Mouse (Mus musculus) embryonic facial prominence, embryonic 10.5 days (tissue): ENCODE data around the gene Kcnk6. TPM values are rescaled to one million over a fixed set of nuclear protein-coding genes. Genes with fewer than 3 reads are reported as not detected.
A peak's percentile ranks its signal among the peaks of the same experiment; 100 is the strongest.
"Not testable (repeated sequence)": the region's sequence is repeated elsewhere in the genome, so short reads cannot be mapped to it uniquely, and the experiment has no call there.

ENCODE experiments used
- DNase-seq: peaks from one replicate; pipeline ENCODE4 v3.0.0-alpha.2; 2017; ENCODE audit warnings: low spot score
- H3K27ac ChIP-seq: fragments of 300-500 bp; sonication (generic); replicated peaks from 2 replicates; pipeline ENCODE4 v1.5.1; 2016; ENCODE audit warnings: mild to moderate bottlenecking
- H3K27me3 ChIP-seq: fragments of 300-500 bp; sonication (generic); replicated peaks from 2 replicates; pipeline ENCODE4 v1.6.1; 2016; ENCODE audit warnings: low read depth, mild to moderate bottlenecking; ENCODE audit not compliant: poor library complexity, severe bottlenecking
- H3K36me3 ChIP-seq: fragments of 300-500 bp; sonication (generic); replicated peaks from 2 replicates; pipeline ENCODE4 v1.6.1; 2016; ENCODE audit warnings: mild to moderate bottlenecking, moderate library complexity
- H3K4me1 ChIP-seq: fragments of 300-500 bp; sonication (generic); 2 replicates; pipeline ENCODE4 v1.6.1; 2016
- H3K4me3 ChIP-seq: fragments of 300-500 bp; sonication (generic); 2 replicates; pipeline ENCODE4 v1.5.1; 2016; ENCODE audit warnings: mild to moderate bottlenecking, moderate library complexity
- H3K9me3 ChIP-seq: fragments of 300-500 bp; sonication (generic); 2 replicates; pipeline ENCODE4 v1.6.1; 2016; ENCODE audit warnings: mild to moderate bottlenecking
- WGBS: fragments of 180-500 bp; shearing (Covaris S2); methylation state at CpG from one replicate; pipeline ENCODE4 v1.1.7; 2016; 5-methylcytosine and 5-hydroxymethylcytosine counted together
- polyA plus RNA-seq: library from polyadenylated mRNA; unstranded; fragments of >200 nt; fragmentation: Nextera tagmentation; extraction: Ambion mirVana; gene quantifications from 2 replicates; pipeline ENCODE4 v1.2.1, GENCODE M21; 2016

Kcnk6 gene
- polyA plus RNA-seq, 1 experiment from 2014 or later, result 0.74 TPM

- peak within 1 kb of the TSS; percentile 40; the same call in 1 of the 2 replicates for H3K27ac ChIP-seq
- H3K36me3 ChIP-seq, result no peaks in the 10 kb centered on the region
These were observed 18.6 kb downstream of the Kcnk6 start, which contains the start of gene Catsperg1 for GRCm38 (mm10) chr7:29213675-29214082. Gene Catsperg1 (minus strand): TSS chr7:29214035.

DNA sequence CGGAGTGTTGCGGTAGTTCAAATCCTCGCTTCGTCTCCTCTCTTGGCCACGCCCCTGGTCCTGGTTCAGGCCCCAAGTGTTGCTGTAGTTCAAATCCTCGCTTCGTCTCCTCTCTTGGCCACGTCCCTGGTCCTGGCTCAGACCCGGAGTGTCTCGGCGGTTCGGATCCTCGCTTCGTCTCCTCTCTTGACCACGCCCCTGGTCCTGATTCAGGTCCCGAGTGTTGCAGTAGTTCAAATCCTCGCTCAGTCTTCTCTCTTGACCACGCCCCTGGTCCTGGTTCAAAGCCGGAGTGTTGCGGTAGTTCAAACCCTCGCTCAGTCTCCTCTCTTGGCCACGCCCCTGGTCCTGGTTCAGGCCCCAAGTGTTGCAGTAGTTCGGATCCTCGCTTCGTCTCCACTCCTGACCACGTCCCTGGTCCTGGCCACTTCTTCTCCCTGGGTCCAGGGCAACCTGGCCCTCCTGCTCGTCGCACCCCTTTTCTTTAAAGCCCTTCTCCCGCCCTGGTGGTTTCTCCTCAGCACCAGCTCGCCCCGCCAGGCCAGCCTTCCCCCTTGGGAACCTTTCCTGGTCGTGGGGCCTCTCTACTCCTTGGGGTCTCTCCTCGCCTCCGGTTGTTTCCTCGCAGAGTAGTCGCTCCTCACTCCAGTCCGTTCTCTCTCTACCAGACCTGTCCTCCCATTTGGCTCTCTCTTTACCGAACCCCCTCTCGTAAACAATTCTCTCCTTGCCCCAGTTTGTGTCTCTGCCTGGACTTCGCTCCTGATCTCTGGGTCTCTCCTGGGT, 19.3 kb downstream of the Kcnk6 start:
- not testable (repeated sequence) for H3K9me3 ChIP-seq, H3K36me3 ChIP-seq, H3K27ac ChIP-seq
- DNase-seq, result peak; percentile 11
- Histone ChIP-seq H3K27me3 (peaks cover 26% of the 10 kb centered on the region), H3K4me1 (peaks cover 25% of the 10 kb centered on the region), H3K4me3 (peak overlapping the region; percentile 48)
- 11% methylated on average over 40 of the region's 40 CpGs for WGBS

More at GRCm38 (mm10) chr7:29213675-29214082, 18.6 kb downstream of the Kcnk6 start, which contains the start of gene Catsperg1:
- peak within 1 kb of the TSS; percentile 48 for H3K4me3 ChIP-seq
- H3K9me3 ChIP-seq, result peaks cover 4% of the 10 kb centered on the region; the same call in 1 of the 2 replicates
- peaks cover 25% of the 10 kb centered on the region for H3K4me1 ChIP-seq
- WGBS, result 2% methylated on average over 20 of the region's 20 CpGs
- peak; percentile 84 for DNase-seq
- H3K27me3 ChIP-seq, result peaks cover 26% of the 10 kb centered on the region

DNA sequence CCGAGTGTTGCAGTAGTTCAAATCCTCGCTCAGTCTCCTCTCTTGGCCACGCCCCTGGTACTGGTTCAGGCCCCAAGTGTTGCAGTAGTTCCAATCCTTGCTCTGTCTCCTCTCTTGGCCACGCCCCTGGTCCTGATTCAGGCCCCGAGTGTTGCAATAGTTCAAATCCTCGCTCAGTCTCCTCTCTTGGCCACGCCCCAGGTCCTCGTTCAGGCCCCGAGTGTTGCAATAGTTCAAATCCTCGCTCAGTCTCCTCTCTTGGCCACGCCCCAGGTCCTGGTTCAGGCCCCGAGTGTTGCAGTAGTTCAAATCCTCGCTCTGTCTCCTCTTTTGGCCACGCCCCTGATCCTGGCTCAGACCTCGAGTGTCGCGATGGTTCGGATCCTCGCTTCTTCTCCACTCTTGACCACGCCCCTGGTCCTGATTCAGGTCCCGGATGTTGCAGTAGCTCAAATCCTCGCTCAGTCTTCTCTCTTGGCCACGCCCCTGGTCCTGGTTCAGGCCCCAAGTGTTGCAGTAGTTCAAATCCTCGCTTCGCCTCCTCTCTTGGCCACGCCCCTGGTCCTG, 20.0 kb downstream of the Kcnk6 start:
- H3K4me1 ChIP-seq, result peaks cover 25% of the 10 kb centered on the region
- H3K36me3 ChIP-seq, result no peaks in the 10 kb centered on the region
- peak overlapping the region; percentile 48; the same call in 1 of the 2 replicates for H3K27ac ChIP-seq
- DNase-seq, result peak; percentile 43
- H3K27me3 ChIP-seq, result peaks cover 26% of the 10 kb centered on the region
- H3K4me3 ChIP-seq, result peak overlapping the region; percentile 54
- peaks cover under 1% of the 10 kb centered on the region; the same call in 1 of the 2 replicates for H3K9me3 ChIP-seq
- 13% methylated on average over 26 of the region's 26 CpGs for WGBS

DNA sequence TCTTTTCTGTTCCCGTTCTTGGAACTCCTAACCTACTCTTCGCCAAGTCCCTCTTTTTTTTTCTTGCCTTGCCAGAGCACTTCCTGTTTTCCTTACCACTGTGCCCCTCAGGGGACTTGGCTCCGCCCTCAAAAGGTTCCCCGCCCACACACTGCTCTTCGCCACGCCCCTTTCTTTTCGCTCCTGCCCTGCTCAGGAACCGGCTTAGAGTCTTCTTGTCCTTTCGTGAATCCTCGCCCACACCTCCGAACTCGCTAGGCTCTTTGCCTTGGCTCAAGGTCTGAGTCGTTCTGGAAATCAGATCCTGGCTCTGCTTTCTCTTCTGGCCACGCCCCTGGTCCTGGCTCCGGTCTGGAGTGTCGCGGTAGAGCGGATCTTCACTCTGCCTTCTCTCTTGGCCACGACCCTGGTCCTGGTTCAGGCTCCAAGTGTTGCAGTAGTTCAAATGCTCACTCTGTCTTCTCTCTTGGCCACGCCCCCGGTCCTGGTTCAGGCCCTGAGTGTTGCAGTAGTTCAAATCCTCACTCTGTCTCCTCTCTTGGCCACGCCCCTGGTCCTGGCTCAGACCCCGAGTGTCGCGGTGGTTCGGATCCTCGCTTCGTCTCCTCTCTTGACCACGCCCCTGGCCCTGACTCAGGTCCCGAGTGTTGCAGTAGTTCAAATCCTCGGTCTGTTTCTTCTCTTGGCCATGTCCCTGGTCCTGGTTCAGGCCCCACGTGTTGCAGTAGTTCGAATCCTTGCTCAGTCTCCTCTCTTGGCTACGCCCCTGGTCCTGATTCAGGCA, 20.7 kb downstream of the Kcnk6 start:
- H3K27ac ChIP-seq, result peak overlapping the region; percentile 48
- H3K36me3 ChIP-seq, result no peaks in the 10 kb centered on the region
- H3K9me3 ChIP-seq, result no peaks in the 10 kb centered on the region
- DNase-seq, result peak; percentile 83
- peaks cover 26% of the 10 kb centered on the region for H3K27me3 ChIP-seq
- H3K4me1 ChIP-seq, result peaks cover 25% of the 10 kb centered on the region
- peak overlapping the region; percentile 54 for H3K4me3 ChIP-seq
- WGBS, result 5% methylated on average over 34 of the region's 34 CpGs

DNA sequence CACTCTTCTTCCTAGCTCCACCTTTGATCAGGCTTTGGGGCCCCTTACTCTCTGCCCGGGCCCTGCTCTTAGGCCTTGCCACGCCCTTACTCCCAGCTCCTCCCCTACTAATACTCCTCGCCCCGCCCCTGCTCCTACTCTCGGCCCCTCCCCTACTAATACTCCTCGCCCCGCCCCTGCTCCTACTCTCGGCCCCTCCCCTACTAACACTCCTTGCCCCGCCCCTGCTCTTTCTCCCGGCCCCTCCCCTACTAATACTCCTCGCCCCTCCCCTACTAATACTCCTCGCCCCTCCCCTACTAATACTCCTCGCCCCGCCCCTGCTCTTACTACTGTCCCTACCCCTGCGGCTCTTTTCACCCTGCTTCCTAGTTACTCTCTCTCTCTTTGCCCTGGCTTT, 21.3 kb downstream of the Kcnk6 start:
- Histone ChIP-seq H3K27me3 (peaks cover 26% of the 10 kb centered on the region), H3K4me3 (peak overlapping the region; percentile 54), H3K4me1 (peaks cover 25% of the 10 kb centered on the region)
- WGBS, result 25% methylated on average over 15 of the region's 15 CpGs
- not testable (repeated sequence) for H3K9me3 ChIP-seq, H3K27ac ChIP-seq, H3K36me3 ChIP-seq
- peak; percentile 18 for DNase-seq

GRCm38 (mm10) chr7:29202577-29202976, 29.7 kb downstream of the Kcnk6 start:
- DNase-seq, result no peak
- Histone ChIP-seq H3K4me3 (no peak overlapping the region), H3K9me3 (no peaks in the 10 kb centered on the region), H3K36me3 (no peaks in the 10 kb centered on the region), H3K27ac (no peak overlapping the region), H3K27me3 (no peaks in the 10 kb centered on the region), H3K4me1 (no peaks in the 10 kb centered on the region)
- 83% methylated on average over 6 of the region's 6 CpGs for WGBS

DNA sequence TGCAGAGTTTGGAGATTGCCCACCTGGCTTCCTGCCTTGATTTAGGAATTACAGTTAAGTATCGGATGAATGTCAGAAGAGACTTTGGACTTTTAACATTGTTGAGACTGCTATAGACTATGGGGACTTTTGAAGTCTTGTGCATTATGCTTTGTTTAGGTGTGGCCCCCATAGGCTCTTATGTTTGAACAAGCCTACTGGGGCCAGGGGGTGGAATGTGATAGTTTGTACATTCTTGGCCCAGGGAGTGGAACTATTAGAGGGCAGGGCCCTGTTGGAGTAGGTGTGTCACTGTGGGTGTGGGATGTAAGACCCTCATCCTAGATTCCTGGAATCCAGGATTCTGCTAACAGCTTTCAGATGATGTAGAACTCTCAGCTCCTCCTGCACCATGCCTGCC, 38.1 kb downstream of the Kcnk6 start:
- 94% methylated on average over 1 of the region's 1 CpGs for WGBS
- not testable (repeated sequence) for H3K36me3 ChIP-seq

DNA sequence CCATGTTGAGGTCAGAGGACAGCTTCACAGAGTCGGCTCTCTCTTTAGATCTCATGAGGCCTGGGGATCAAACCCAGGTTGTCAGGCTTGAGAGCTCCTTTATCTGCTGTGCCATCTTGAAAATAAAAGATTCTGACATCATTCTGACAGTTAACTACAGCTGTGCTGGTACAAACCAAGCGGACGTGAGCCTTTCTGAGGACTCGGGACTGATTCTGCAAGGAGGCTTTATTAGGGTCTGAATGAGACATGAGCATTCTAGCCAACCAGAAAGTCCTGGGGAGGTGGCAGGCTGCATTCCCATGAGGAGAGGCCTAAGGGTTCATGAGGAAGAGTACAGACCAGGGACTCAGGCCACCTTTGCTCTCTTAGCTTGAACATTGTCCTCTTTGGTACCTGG, 51.0 kb downstream of the Kcnk6 start:
- peak overlapping the region; percentile 78; the same call in 1 of the 2 replicates for H3K4me3 ChIP-seq
- peaks cover 23% of the 10 kb centered on the region for H3K36me3 ChIP-seq
- peaks cover 17% of the 10 kb centered on the region for H3K4me1 ChIP-seq
- not testable (repeated sequence) for H3K9me3 ChIP-seq, DNase-seq, H3K27me3 ChIP-seq
- 91% methylated on average over 4 of the region's 4 CpGs for WGBS
- H3K27ac ChIP-seq, result 0 out of 2 replicates have a peak overlapping the region, but pooled peaks have one; percentile 91

More for the DNA sequence above, 38.1 kb downstream of the Kcnk6 start:
- H3K9me3 ChIP-seq, H3K27ac ChIP-seq, DNase-seq, H3K27me3 ChIP-seq, H3K4me1 ChIP-seq, H3K4me3 ChIP-seq: not testable (repeated sequence)

GRCm38 (mm10) chr7:29180854-29181236, 51.5 kb downstream of the Kcnk6 start:
- WGBS, result 39% methylated on average over 5 of the region's 5 CpGs
- DNase-seq, result no peak
- Histone ChIP-seq H3K4me1 (peaks cover 17% of the 10 kb centered on the region), H3K4me3 (peak overlapping the region; percentile 78), H3K36me3 (peaks cover 28% of the 10 kb centered on the region), H3K27ac (peak overlapping the region; percentile 91; the same call in 1 of the 2 replicates), H3K27me3 (no peaks in the 10 kb centered on the region), H3K9me3 (no peaks in the 10 kb centered on the region)

- peak; percentile 98 for DNase-seq
- WGBS, result under 1% methylated on average over 62 of the region's 62 CpGs
- Histone ChIP-seq H3K4me3 (peak within 1 kb of the TSS; percentile 78), H3K36me3 (peaks cover 34% of the 10 kb centered on the region), H3K27me3 (0 out of 2 replicates have a peak, but pooled peaks cover 2% of the 10 kb centered on the region), H3K4me1 (peaks cover 17% of the 10 kb centered on the region), H3K27ac (peak within 1 kb of the TSS; percentile 91), H3K9me3 (no peaks in the 10 kb centered on the region)
These were observed 52.0 kb downstream of the Kcnk6 start, which contains the start of gene Psmd8 for GRCm38 (mm10) chr7:29180077-29180853. Gene Psmd8 (minus strand): TSS chr7:29180701.

- Histone ChIP-seq H3K4me1 (peaks cover 17% of the 10 kb centered on the region), H3K4me3 (peak overlapping the region; percentile 78), H3K27me3 (peaks cover 11% of the 10 kb centered on the region), H3K9me3 (no peaks in the 10 kb centered on the region), H3K27ac (no peak overlapping the region), H3K36me3 (peaks cover 43% of the 10 kb centered on the region)
- no peak for DNase-seq
- 59% methylated on average over 7 of the region's 7 CpGs for WGBS
These were observed 53.0 kb downstream of the Kcnk6 start for GRCm38 (mm10) chr7:29179323-29179722.
